In the genomic region with DNA sequence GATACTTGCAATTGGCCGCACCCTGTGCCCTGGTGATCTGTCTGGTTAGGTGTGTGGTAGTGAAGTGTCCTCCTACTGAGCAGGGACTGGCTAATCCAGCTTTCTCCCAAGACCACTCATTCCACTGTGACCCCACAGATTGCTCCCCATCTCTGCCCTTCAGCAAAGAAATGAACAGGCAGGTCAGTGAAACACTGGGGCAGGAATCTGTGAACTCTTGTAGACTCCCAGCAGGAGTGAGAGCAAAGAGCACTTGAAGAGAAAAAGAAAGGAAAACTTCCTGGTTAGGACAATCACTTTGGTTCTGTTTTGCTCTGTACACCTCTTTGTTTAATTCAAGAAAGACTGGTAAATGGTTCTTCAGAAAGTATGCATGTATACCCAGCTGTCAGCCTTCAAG, we compare ENCODE assay signal across 9 mouse cellular contexts. TPM values are rescaled to one million over a fixed set of nuclear protein-coding genes. Genes with fewer than 3 reads are reported as not detected.
A peak's percentile ranks its signal among the peaks of the same experiment; 100 is the strongest.
DNase-seq lines count a peak whose midpoint lies in the region; ATAC-seq and TF ChIP-seq lines count a peak whose summit lies in the region.
"Had no signal": no experiment of that assay in that cellular context is flagged by ENCODE, and none has a peak within 500 bp of the region (broad histone marks: within the 10 kb centered on the region; RNA-seq: fewer than 3 reads in every experiment).

No protein-coding gene starts in this region.

- H3K36me3 ChIP-seq in embryonic facial prominence, embryonic 12.5 days: no peaks in the 10 kb centered on the region
- no peaks in the 10 kb centered on the region for H3K36me3 ChIP-seq in intestine, embryonic 15.5 days
- no peaks in the 10 kb centered on the region for H3K36me3 ChIP-seq in midbrain, embryonic 16.5 days (ENCODE audit: control insufficient read depth, insufficient read depth, low read length)
- H3K36me3 ChIP-seq: G1E had no signal

- no peak for DNase-seq in layer of hippocampus, adult 2 months (ENCODE audit: low spot score in 2 of 2)
- DNase-seq in layer of hippocampus, postnatal 14 days (ENCODE audit: low spot score in 2 of 2): no peak
- no peak for DNase-seq in natural killer cell, adult 2 months (ENCODE audit: low spot score in 2 of 2)
- no peak for DNase-seq in right cerebral cortex, postnatal 36 days (ENCODE audit: low spot score in 2 of 2)
- no peak for DNase-seq in embryo, embryonic 10 days (ENCODE audit: low spot score)

- no peaks in the 10 kb centered on the region for H3K9me3 ChIP-seq in embryonic facial prominence, embryonic 12.5 days
- no peaks in the 10 kb centered on the region for H3K9me3 ChIP-seq in intestine, embryonic 15.5 days
- H3K9me3 ChIP-seq in midbrain, embryonic 16.5 days (replicated peaks; ENCODE audit: control insufficient read depth, low read length, poor library complexity, severe bottlenecking): no peaks in the 10 kb centered on the region
- H3K9me3 ChIP-seq: G1E had no signal

- 7% methylated on average over 1 of the region's 1 CpGs for WGBS in embryonic facial prominence, embryonic 12.5 days
- 40% methylated on average over 1 of the region's 1 CpGs for WGBS in intestine, embryonic 15.5 days
- WGBS in midbrain, embryonic 16.5 days: 20% methylated on average over 1 of the region's 1 CpGs

- TF ChIP-seq CTCF in layer of hippocampus, adult 2 months (conservative IDR thresholded peaks at IDR 0.05): no peak

- ATAC-seq in embryonic facial prominence, embryonic 12.5 days (ENCODE audit: insufficient number of reproducible peaks, insufficient read depth, low FRiP score, low TSS enrichment): no peak
- ATAC-seq in intestine, embryonic 15.5 days: no peak
- no peak for ATAC-seq in midbrain, embryonic 16.5 days

- peak overlapping the region; percentile 70 for H3K4me2 ChIP-seq in embryonic facial prominence, embryonic 12.5 days (replicated peaks)
- H3K4me2 ChIP-seq in intestine, embryonic 15.5 days (replicated peaks): peak overlapping the region; percentile 95
- peak overlapping the region; percentile 94 for H3K4me2 ChIP-seq in midbrain, embryonic 16.5 days (ENCODE audit: low read length)

- peak overlapping the region; percentile 97 for H3K27ac ChIP-seq in layer of hippocampus, adult 2 months
- no peak overlapping the region for H3K27ac ChIP-seq in embryonic facial prominence, embryonic 12.5 days
- no peak overlapping the region for H3K27ac ChIP-seq in intestine, embryonic 15.5 days
- H3K27ac ChIP-seq in midbrain, embryonic 16.5 days (ENCODE audit: low read length): no peak overlapping the region

- H3K27me3 ChIP-seq in embryonic facial prominence, embryonic 12.5 days: no peaks in the 10 kb centered on the region
- no peaks in the 10 kb centered on the region for H3K27me3 ChIP-seq in intestine, embryonic 15.5 days (replicated peaks)
- no peaks in the 10 kb centered on the region for H3K27me3 ChIP-seq in midbrain, embryonic 16.5 days (ENCODE audit: control insufficient read depth, insufficient read depth, low read depth, low read length)

- H3K9ac ChIP-seq in embryonic facial prominence, embryonic 12.5 days: peak overlapping the region; percentile 68
- H3K9ac ChIP-seq in intestine, embryonic 15.5 days: 0 out of 2 replicates have a peak overlapping the region, but pooled peaks have one; percentile 28
- H3K9ac ChIP-seq in midbrain, embryonic 16.5 days (ENCODE audit: low read depth, low read length): peak overlapping the region; percentile 76

- peak overlapping the region; percentile 82 for H3K4me3 ChIP-seq in layer of hippocampus, adult 2 months
- H3K4me3 ChIP-seq in embryonic facial prominence, embryonic 12.5 days: peak overlapping the region; percentile 60
- peak overlapping the region; percentile 62 for H3K4me3 ChIP-seq in intestine, embryonic 15.5 days (replicated peaks)
- H3K4me3 ChIP-seq in midbrain, embryonic 16.5 days (ENCODE audit: low read depth, low read length): peak overlapping the region; percentile 49

- 0 out of 2 replicates have a peak, but pooled peaks cover 3% of the 10 kb centered on the region for H3K4me1 ChIP-seq in embryonic facial prominence, embryonic 12.5 days
- peaks cover 8% of the 10 kb centered on the region for H3K4me1 ChIP-seq in intestine, embryonic 15.5 days (replicated peaks)
- H3K4me1 ChIP-seq in midbrain, embryonic 16.5 days (ENCODE audit: control insufficient read depth, insufficient read depth, low read length): peaks cover 10% of the 10 kb centered on the region

RNA-seq across cellular contexts. Expression of a gene that starts 1.8 kb away (rescaled TPM):
- 10 to 100 TPM; 25.2 to 26.6 TPM for total RNA-seq in layer of hippocampus, adult 2 months (2021)
- 10 to 100 TPM; 27.0 to 27.6 TPM for total RNA-seq in layer of hippocampus, postnatal 14 days (2021)
- 28.0 and 32.1 TPM in 2 replicates for polyA plus RNA-seq in embryonic facial prominence, embryonic 12.5 days (2016; fragmentation: Nextera tagmentation; extraction: Ambion mirVana)
- polyA plus RNA-seq in intestine, embryonic 15.5 days (2015; fragmentation: Nextera tagmentation; extraction: Ambion mirVana): 17.2 and 17.4 TPM in 2 replicates
- polyA plus RNA-seq in midbrain, embryonic 16.5 days (2015; fragmentation: Nextera tagmentation; extraction: Ambion mirVana): 20.3 and 23.5 TPM in 2 replicates
- polyA plus RNA-seq: G1E had no signal
